Mouse (Mus musculus) c-Kit-negative CD71-positive TER-119-positive erythroid progenitor cells, embryonic 14.5 days (primary cell): ENCODE data around the gene Gm49378.
A peak's percentile ranks its signal among the peaks of the same experiment; 100 is the strongest.

Experiments used
- DNase-seq: peaks from one replicate; pipeline ENCODE4 v3.0.0-alpha.2; 2013; ENCODE audit warnings: low read depth, low spot score

Gene Gm49378

DNA sequence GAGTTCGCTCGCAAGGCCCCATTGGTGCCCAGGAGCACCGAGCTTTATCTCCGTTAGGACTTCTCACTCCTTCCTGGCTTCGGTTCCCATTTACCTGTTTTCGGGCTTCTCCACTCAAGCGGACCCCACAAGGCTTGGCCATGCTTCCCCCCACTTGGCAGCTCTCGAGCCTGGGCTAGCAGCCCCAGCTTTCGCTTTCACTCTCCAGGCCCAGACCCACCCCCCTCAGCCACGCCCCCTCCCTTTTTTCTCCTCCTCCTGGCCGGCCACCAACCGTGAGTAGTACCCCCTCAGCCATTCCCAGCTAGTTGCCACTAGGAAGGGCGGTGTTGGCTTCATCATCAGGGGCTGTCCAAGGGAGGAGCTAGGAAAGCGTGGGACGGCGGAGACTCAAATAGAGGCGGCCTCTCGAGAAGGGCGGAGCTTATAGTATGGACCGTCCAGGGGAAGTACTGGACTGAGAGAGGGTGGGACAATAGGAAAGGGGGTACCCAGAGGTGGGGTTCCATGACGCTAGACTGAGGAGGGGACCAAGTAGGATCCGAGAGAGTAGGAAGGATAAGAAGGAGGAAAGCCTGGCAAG, 46.9 kb downstream of the Gm49378 start, which contains the start of gene Psme2:
TSS of gene Psme2 (minus strand) at position 366 of the 583 bp plus-strand sequence.
- DNase-seq: peak; percentile 86

DNA sequence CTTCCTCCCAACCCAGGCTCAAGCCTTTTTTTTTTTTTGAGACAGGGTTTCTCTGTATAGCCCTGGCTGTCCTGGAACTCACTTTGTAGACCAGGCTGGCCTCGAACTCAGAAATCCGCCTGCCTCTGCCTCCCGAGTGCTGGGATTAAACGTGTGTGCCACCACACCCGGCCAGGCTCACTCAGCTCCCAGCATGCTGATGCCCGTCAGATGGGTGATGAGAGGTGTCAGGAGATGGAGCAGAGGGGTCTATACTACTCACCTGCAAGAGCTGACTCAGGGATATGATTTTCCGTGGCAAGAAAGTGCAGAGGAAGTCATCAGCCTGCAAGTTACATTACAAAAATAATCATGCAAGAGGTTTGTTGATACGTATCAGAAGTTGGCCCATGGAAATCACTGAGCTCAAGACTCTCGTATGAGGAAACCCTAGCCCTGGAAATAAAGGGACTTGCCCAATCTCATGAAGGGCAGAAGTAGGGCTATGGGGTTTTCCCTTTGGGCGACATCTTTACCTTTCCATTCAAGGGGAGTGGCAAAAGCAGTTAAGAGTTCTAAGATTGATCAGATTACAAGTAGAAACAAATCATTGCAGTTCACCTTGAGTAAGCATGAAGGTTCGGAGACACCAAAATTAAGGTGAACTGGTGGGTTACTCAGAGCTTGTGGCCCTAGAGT, 47.8 kb downstream of the Gm49378 start:
- no peak for DNase-seq

DNA sequence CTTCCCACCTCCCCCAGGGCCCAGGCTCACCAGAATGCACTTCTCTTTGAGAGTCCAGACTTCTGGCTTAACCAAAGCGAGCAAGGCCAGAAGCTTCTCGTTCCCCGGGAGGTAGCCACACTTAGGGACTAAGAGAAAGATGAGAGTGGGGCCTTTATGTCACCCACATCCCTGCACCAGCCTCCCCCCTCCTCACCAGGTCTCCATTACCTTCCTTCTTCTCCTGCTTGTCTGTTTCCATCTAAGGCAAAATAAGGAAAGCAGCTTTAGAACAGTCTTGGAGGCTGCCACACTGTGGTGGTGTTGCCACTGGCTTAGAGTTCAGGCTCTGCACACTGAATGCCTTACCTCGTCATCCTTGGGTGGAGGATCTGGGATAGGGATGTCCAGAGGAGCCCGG, 48.4 kb downstream of the Gm49378 start:
- no peak for DNase-seq

DNA sequence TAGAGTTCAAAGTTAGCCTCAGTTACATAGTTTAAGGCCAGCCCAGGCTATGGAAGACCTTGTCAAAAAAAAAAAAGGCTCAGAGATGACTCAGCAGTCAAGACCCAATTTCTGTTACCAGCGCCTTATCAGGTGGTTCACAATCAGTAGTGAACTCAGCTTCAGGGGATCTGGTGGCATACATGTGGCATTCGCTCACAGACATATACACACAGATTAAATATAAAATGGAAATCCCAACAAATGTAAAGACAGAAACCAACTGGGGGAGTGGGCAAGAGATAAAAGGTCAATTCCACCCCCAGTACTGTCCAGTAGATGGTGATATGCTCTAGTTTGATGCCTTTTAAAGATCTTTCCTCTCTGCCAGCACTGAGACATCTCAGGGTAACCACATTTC, 51.5 kb downstream of the Gm49378 start:
- peak; percentile 66 for DNase-seq

DNA sequence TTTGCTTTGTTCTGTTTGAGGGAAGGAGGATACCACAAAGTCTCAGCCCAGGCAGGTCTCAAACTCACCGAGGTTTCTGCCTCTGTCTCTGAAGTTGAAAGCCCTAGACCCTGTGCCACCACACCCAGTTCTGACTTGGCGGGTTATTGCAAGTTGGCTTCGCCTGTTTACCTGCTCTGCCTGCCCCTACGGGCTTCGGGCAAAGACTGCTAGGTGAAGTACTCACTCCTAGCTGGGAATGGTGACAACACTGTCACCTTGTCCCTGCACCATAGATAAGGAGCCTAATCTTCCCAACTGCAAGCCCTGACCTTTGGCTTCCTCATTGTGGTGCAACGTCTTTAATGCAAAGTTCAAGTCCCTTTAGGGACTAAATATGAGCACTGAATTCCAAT, 52.1 kb downstream of the Gm49378 start:
- peak; percentile 56 for DNase-seq

DNA sequence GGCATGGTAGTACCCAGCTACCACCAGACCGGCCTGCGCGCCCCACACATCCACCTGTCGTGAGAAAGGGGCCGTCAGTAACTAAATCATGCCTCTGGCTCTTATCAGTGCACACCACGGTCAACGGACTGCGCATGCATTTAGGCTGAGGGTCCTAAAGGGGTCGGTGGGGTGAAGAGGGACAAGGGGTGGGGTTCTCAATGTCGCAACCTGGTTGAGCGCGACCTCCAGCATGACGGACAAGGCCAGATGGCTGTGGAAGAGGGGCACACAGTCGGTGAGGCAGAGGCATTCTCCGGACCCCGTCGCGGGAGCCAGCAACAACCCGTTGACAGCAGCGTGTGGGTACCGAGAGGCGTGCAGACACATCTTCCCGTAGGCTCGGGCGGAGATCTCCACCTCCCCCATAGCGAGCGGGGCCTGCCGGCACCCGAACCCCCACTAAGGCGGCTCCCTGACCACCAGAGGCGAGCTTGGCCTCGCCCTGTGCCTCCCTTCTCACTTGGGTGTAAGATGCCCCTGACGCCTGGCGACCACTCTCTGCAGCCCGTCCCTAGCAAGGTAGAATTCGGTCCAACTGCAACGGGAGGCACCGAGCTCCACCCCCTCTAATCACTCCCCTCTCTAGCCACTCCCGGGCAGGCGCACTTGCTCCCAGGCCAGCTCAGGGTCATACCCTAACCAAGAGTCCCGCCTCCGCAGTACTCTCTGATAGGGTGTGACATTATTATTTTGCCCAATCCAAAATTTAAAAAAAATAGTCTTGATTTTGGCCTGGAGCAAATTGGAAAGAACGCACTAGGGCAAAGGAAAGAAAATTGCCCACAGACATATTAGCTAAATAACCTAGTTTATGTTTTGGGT, 52.8 kb downstream of the Gm49378 start, which contains the start of gene Emc9:
TSS of gene Emc9 (minus strand) at position 601 of the 864 bp plus-strand sequence.
- peak; percentile 72 for DNase-seq

DNA sequence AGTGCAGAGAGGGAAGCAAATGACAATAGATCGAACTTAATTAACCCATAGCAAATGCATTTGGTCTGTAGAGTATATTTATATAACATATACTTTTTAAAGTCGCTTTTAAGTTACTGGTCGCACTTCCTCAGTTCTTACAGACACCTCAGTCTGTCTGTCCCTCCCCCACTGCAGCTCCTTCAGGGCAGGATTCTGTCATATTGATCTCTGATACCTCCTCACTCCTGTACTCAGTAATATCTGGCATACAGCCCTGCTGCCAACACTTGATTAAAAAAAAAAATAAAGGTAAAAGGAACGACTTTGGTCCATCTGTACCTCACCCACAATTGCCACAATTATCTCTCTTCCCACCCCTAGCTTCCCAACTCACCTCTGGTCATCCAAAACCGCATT, 53.4 kb downstream of the Gm49378 start:
- DNase-seq: no peak

DNA sequence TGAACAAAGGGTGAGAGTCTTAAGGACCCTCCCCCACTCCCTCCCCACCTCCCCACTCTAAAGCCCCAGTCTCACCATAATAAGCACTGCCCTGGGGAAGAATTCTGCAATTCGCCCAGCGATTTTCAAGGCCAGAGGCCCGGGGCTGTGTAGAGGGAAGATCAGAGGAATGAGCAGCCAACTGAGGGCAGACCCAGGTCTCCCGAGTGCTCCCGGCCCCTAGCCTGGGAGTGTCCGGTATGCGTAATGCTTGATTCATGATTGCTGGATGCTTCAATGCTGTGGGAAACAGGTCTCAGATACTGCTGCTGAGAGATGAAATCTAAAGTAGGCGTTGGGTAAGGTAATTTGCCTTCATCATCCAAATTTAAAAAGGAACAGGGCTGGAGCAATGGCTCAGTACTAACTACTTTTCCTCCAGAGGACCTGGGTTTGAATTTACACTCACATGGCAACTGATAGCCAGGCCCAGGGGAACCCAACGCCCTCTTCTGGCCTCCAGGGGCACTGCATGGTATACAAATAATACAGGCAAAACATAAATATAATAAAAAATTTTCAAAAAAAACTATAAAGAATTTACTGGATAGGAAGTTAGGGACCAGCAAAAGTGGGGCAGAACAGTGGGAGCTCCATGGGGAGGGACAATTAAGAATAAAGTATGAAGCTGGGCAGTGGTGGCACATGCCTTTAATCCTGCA, 55.6 kb downstream of the Gm49378 start:
- DNase-seq: no peak

DNA sequence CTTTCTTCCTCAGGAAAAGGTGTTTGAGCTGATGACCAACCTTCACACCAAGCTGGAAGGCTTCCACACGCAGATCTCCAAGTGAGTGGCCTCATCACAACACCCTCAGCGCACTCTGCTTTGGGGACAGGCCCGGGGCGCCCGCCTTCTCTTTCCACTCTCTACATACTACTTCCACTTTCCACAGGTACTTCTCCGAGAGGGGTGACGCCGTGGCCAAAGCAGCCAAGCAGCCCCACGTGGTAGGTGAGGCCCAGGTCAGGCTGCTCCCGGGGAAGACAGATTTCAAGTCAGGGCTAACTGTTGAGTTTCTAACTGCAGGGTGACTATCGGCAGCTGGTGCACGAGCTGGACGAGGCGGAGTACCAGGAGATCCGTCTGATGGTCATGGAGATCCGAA, 57.0 kb downstream of the Gm49378 start:
- no peak for DNase-seq

DNA sequence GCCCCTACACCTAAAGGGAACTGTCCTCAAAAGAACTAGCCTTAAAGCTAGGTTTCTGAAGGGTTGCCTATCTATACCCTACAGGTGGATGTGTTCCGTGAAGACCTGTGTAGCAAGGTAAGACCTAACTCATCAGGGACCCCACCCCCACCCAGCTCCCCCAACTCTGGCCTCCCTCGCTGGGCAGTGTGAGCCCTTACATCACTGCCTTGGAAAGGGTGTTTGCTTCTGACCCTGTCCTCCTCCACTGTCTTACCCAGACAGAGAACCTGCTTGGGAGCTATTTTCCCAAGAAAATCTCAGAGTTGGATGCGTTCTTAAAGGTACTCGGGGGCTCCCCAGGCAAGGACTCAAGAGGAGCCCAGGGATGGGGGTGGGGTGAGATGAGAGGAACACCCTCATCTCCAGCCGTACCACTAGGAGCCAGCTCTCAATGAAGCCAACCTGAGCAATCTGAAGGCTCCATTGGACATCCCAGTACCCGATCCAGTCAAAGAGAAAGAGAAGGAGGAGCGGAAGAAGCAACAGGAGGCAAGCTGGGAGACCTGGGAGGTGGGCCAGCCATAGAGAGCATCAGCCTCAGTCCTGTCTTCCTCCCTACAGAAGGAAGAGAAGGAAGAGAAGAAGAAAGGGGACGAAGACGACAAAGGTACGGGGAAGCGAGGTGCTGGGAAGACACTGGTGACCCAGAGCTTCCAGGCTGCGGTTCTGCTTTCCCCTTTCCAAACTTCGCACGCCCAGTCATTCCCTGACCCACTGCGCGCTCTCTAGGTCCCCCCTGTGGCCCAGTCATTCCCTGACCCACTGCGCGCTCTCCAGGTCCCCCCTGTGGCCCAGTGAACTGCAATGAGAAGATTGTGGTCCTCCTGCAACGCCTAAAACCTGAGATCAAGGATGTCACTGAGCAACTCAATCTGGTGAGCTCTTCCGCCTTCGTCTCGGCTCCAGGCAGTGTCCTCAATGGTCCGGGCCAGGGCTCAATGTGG, 57.9 kb downstream of the Gm49378 start:
- DNase-seq: no peak
